ENCODE assay signal across 8 mouse cellular contexts in genomic region chr4:32863447-32864130, GRCm38 (mm10).
DNase-seq lines count a peak whose midpoint lies in the region; ATAC-seq lines count a peak whose summit lies in the region.

No protein-coding gene starts in this region.

- H3K4me1 ChIP-seq in embryonic facial prominence, embryonic 14.5 days (ENCODE audit: control insufficient read depth, insufficient read depth, low read length) = peaks cover 12% of the 10 kb centered on the region
- H3K4me1 ChIP-seq in limb, embryonic 10.5 days = peaks cover 36% of the 10 kb centered on the region
- H3K4me1 ChIP-seq in neural tube, embryonic 13.5 days (replicated peaks) = peaks cover 58% of the 10 kb centered on the region

- H3K36me3 ChIP-seq in embryonic facial prominence, embryonic 14.5 days (ENCODE audit: control insufficient read depth, insufficient read depth, low read length) = no peaks in the 10 kb centered on the region
- H3K36me3 ChIP-seq in limb, embryonic 10.5 days = no peaks in the 10 kb centered on the region
- no peaks in the 10 kb centered on the region for H3K36me3 ChIP-seq in neural tube, embryonic 13.5 days

- no peak overlapping the region for H3K27ac ChIP-seq in embryonic facial prominence, embryonic 14.5 days (replicated peaks; ENCODE audit: low read depth, low read length)
- H3K27ac ChIP-seq in limb, embryonic 10.5 days = peak overlapping the region; percentile 53
- H3K27ac ChIP-seq in neural tube, embryonic 13.5 days (replicated peaks) = peak overlapping the region; percentile 81

- H3K4me3 ChIP-seq in embryonic facial prominence, embryonic 14.5 days (ENCODE audit: low read depth, low read length) = peak overlapping the region; percentile 13; the same call in 1 of the 2 replicates
- H3K4me3 ChIP-seq in limb, embryonic 10.5 days = peak overlapping the region; percentile 11
- peak overlapping the region; percentile 42 for H3K4me3 ChIP-seq in neural tube, embryonic 13.5 days

- ATAC-seq in embryonic facial prominence, embryonic 14.5 days (ENCODE audit: low read depth) = peak; percentile 24
- ATAC-seq in neural tube, embryonic 13.5 days (ENCODE audit: low read depth) = peak; percentile 48

- H3K9me3 ChIP-seq in embryonic facial prominence, embryonic 14.5 days (ENCODE audit: control insufficient read depth, low read length) = no peaks in the 10 kb centered on the region
- no peaks in the 10 kb centered on the region for H3K9me3 ChIP-seq in limb, embryonic 10.5 days (replicated peaks)
- H3K9me3 ChIP-seq in neural tube, embryonic 13.5 days = no peaks in the 10 kb centered on the region

- H3K4me2 ChIP-seq in embryonic facial prominence, embryonic 14.5 days (ENCODE audit: low read depth, low read length) = peak overlapping the region; percentile 47
- peak overlapping the region; percentile 63 for H3K4me2 ChIP-seq in neural tube, embryonic 13.5 days

- H3K27me3 ChIP-seq in embryonic facial prominence, embryonic 14.5 days (replicated peaks; ENCODE audit: control insufficient read depth, insufficient read depth, low read length) = no peaks in the 10 kb centered on the region
- H3K27me3 ChIP-seq in limb, embryonic 10.5 days (ENCODE audit: low read depth, poor library complexity, severe bottlenecking) = 0 out of 2 replicates have a peak, but pooled peaks cover 5% of the 10 kb centered on the region
- 0 out of 2 replicates have a peak, but pooled peaks cover 7% of the 10 kb centered on the region for H3K27me3 ChIP-seq in neural tube, embryonic 13.5 days

- WGBS in embryonic facial prominence, embryonic 14.5 days = 14% methylated on average over 12 of the region's 12 CpGs
- WGBS in limb, embryonic 10.5 days = 43% methylated on average over 12 of the region's 12 CpGs
- 3% methylated on average over 12 of the region's 12 CpGs for WGBS in neural tube, embryonic 13.5 days

- intact Hi-C loops in left cerebral cortex, postnatal 25 days (cut with DNase I) = loop anchor here (2.0 kb wide), 1 partner anchor 77 kb away; no protein-coding TSS in a partner anchor
- intact Hi-C loops in left cerebral cortex, postnatal 4 days (cut with DNase I) = no loop called here

- peak; percentile 20 to 26 for DNase-seq in left cerebral cortex, postnatal 25 days (ENCODE audit: low spot score in 2 of 2)
- no peak for DNase-seq in left cerebral cortex, postnatal 4 days
- DNase-seq in embryonic facial prominence, embryonic 14.5 days (ENCODE audit: low spot score) = peak; percentile 26
- DNase-seq in limb, embryonic 10.5 days (ENCODE audit: low spot score) = no peak
- DNase-seq in B cell, adult 2 months = no peak
- no peak for DNase-seq in kidney, adult 11 months
- no peak for DNase-seq in kidney, postnatal 14 days

- peak overlapping the region; percentile 34 for H3K9ac ChIP-seq in embryonic facial prominence, embryonic 14.5 days (ENCODE audit: low read depth, low read length)
- peak overlapping the region; percentile 70 for H3K9ac ChIP-seq in neural tube, embryonic 13.5 days

Comparison
In these comparisons a context has a peak if more than half of its experiments do, and no peak if none do; other contexts are left out.
1. DNase-seq: peak in left cerebral cortex, postnatal 25 days (2 of 2) and embryonic facial prominence, embryonic 14.5 days (single experiment); none in left cerebral cortex, postnatal 4 days (single experiment), limb, embryonic 10.5 days (single experiment), B cell, adult 2 months (0 of 2), kidney, adult 11 months (single experiment) and kidney, postnatal 14 days (single experiment).
2. Peak in every context shown above with its lines, with median percentiles within 50 percentile points of each other: H3K4me3 ChIP-seq.